Mouse (Mus musculus) brain, embryonic 18.5 days (tissue): Measurements from ENCODE around the gene Dydc1.

ENCODE experiments used
- DNase-seq: peaks from one replicate; pipeline ENCODE4 v3.0.0-alpha.2; 2012; ENCODE audit warnings: low read depth, low spot score

Gene Dydc1

GRCm38 (mm10) chr14:41098726-41099125 lies 26.0 kb downstream of the Dydc1 start:
- DNase-seq: no peak

- no peak for DNase-seq
Observed at GRCm38 (mm10) chr14:41100712-41101111, 28.0 kb downstream of the Dydc1 start.

- DNase-seq: no peak
Observed at GRCm38 (mm10) chr14:41101242-41101641, 28.5 kb downstream of the Dydc1 start.

DNA sequence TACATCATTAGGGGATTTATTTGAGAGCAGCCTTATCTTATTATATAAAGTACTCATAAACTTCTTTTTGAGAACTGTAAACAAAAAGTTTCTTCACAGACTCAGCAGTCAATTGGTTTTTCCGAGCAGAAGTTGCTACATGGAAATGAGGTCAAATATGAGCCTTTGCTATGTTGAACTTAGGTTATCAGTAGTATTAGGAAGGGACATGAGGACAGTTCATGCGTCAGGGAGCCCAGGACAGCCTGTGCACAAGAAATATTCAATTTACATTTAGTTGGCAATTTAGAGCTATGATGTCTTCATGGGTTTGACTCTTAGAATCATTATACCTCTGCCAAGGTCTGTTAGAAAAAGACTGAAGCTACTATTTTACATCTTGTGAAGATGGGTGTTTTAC lies 29.6 kb downstream of the Dydc1 start:
- no peak for DNase-seq

- no peak for DNase-seq
Observed at GRCm38 (mm10) chr14:41104853-41105444, 32.2 kb downstream of the Dydc1 start, which contains the start of gene Mat1a. Mat1a (plus strand) TSS chr14:41105035.

GRCm38 (mm10) chr14:41111031-41111668 lies 38.4 kb downstream of the Dydc1 start:
- no peak for DNase-seq

DNA sequence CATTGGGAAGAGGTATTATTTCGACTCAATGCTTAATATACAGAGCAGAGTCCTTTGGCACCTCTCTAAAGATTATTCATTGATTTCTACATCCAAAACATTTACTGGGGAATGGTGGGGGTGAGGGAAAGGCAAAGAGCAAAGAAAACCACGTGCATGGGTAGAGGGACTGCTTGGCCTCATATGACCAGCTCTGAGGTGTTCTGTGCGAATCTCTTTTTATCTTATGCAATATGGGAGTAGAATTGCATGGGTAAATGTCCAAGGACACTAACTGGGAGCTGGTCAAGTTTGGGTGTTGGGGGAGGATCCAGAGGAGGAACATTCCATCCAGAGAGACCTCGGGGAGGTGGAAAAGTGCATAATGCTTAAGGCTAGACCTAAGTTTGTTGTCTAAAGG lies 40.2 kb downstream of the Dydc1 start:
- DNase-seq: no peak

DNA sequence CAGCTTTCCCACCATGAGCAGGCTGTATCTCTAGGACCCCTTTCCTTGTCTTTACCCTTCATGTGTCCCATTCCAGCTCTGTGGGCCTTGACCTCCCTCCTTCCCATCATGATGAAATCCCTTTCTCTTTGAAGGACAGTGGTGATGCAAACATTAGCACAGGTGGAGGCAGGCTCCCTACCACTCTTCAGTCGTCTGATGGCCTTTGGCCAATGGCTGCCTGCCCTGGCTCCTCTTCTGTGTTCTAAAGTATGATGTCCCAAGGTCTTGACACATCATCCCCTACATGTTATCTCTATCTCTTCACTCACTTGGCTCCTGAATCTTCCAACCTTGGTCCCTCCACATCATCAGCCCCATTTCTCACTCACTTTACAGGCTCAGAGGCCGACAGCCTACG lies 43.6 kb downstream of the Dydc1 start:
- DNase-seq: no peak

DNA sequence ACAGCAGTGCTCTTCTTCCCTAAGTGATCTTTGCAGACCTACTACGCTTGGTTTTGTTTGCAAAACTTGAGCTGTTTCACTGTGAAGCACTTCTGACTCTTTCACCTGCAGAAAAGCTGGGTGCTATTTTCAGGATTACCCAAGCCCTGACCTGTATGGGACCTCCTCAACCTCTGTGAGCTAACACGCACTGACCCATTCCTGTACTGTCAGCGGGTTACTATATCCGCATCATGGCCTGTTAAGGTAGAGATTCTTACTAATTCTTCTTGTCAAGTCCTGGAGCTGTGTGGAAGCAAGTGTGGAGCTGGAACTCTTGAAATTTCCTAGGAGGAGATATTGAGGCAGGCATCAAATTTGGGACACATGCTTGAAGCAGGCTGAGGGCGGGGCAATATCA lies 52.0 kb downstream of the Dydc1 start:
- DNase-seq: no peak

GRCm38 (mm10) chr14:41127997-41128396 lies 55.3 kb downstream of the Dydc1 start:
- peak; percentile 6 for DNase-seq

- DNase-seq: no peak
Observed at GRCm38 (mm10) chr14:41131540-41131939, 58.8 kb downstream of the Dydc1 start, which contains the start of gene Sftpa1. Sftpa1 (plus strand) TSS chr14:41131782.

GRCm38 (mm10) chr14:41137006-41137405 lies 64.3 kb downstream of the Dydc1 start:
- DNase-seq: no peak

DNA sequence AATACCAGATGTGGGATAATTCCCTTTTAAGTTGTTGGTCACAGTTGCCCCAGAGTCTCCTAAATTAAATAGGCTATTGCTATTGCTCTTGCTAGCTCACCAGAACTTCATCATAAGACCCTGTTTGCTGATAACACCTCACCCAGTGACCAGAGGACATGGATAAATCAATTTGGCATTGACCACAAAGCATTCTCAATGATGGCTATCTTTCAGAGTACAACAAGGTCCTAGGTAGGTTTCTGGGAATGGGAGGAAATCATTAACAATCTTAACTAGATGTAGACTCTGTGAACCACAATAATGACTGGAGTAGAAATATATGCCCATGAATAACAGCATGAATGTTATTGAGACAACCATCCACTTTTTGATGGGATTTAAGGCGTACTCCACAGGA lies 68.0 kb downstream of the Dydc1 start:
- DNase-seq: no peak
